Mouse (Mus musculus): ENCODE measurements around the gene Zscan29. TPM values are rescaled to one million over a fixed set of nuclear protein-coding genes. Genes with fewer than 3 reads are reported as not detected.
A peak's percentile ranks its signal among the peaks of the same experiment; 100 is the strongest.

The Zscan29 gene
- polyA plus RNA-seq, 1 experiment from 2014 or later: 5.5 TPM

DNA sequence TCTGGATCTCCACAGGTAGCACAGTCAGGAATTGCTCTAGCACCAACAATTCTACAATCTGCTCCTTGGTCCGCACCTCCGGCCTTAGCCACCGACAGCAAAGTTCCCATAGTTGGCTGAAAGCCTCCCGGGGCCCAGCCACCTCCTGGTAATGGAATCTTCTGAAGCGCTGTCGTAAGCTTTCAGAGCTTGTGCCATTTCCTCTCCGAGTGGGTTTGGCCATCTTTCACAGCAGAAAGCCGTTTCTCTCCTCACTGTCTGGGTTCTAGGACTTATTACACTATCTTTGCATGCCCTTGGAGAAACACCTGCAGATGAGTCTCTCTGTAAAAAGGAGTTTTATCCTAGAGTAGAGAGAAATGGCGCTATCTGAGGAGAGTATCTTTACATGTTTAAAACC lies 1.0 kb downstream of the Zscan29 start:
- H3K4me3 ChIP-seq (ENCODE audit: low read depth, low read length): peak overlapping the region; percentile 90
- H3K9ac ChIP-seq (ENCODE audit: low read length): peak overlapping the region; percentile 90
- no peaks in the 10 kb centered on the region for H3K9me3 ChIP-seq (ENCODE audit: control insufficient read depth, low read length)
- 2% methylated on average over 9 of the region's 9 CpGs for WGBS
- peak overlapping the region; percentile 79 for H3K4me2 ChIP-seq (replicated peaks; ENCODE audit: low read depth)
- peak overlapping the region; percentile 94; the same call in 1 of the 2 replicates for H3K27ac ChIP-seq (replicated peaks)
- H3K36me3 ChIP-seq (ENCODE audit: control insufficient read depth, insufficient read depth, low read length): 0 out of 2 replicates have a peak, but pooled peaks cover 5% of the 10 kb centered on the region
- ATAC-seq (ENCODE audit: low FRiP score, low TSS enrichment) (no peak), DNase-seq (ENCODE audit: low spot score) (peak; percentile 38)
- TF ChIP-seq EP300 (optimal IDR thresholded peaks at IDR 0.05) (no peak), CTCF (IDR thresholded peaks at IDR 0.05; ENCODE audit: low read depth) (no peak; the same call in 1 of the 2 replicates)
- H3K4me1 ChIP-seq (replicated peaks; ENCODE audit: control insufficient read depth, insufficient read depth): peaks cover 8% of the 10 kb centered on the region; the same call in 1 of the 2 replicates
- no peaks in the 10 kb centered on the region for H3K27me3 ChIP-seq (ENCODE audit: control insufficient read depth, insufficient read depth, low read length)

DNA sequence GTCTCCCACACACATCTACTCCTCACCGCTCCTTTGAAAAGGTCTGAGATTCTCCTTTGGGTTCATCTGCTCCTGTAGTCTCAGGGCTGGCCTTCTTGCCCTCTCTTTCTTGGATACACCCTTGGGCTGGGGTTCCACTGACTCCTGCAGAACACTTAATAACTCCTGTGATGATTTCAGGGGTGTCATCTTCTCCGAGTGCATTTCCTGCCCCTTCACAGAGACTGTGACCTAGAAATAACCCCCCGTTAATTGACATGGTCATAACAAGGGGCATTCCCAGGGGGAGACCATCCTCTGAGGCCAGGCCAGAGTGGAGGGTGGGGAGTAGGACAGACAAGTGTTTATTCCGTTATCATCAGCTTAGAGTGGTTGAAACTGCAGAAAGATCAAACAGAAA lies 1.8 kb downstream of the Zscan29 start:
- TF ChIP-seq CTCF (IDR thresholded peaks at IDR 0.05; ENCODE audit: low read depth) (no peak), EP300 (optimal IDR thresholded peaks at IDR 0.05) (no peak)
- DNase-seq (ENCODE audit: low spot score) (no peak), ATAC-seq (ENCODE audit: low FRiP score, low TSS enrichment) (no peak)
- Histone ChIP-seq H3K36me3 (ENCODE audit: control insufficient read depth, insufficient read depth, low read length) (0 out of 2 replicates have a peak, but pooled peaks cover 5% of the 10 kb centered on the region), H3K4me1 (replicated peaks; ENCODE audit: control insufficient read depth, insufficient read depth) (peaks cover 8% of the 10 kb centered on the region; the same call in 1 of the 2 replicates), H3K4me3 (ENCODE audit: low read depth, low read length) (peak overlapping the region; percentile 90), H3K4me2 (replicated peaks; ENCODE audit: low read depth) (peak overlapping the region; percentile 79), H3K9ac (ENCODE audit: low read length) (peak overlapping the region; percentile 90), H3K27me3 (ENCODE audit: control insufficient read depth, insufficient read depth, low read length) (no peaks in the 10 kb centered on the region), H3K9me3 (ENCODE audit: control insufficient read depth, low read length) (no peaks in the 10 kb centered on the region), H3K27ac (replicated peaks) (no peak overlapping the region)
- 42% methylated on average over 4 of the region's 4 CpGs for WGBS

- H3K4me3 ChIP-seq (ENCODE audit: low read depth, low read length): no peak overlapping the region
- H3K27me3 ChIP-seq (ENCODE audit: control insufficient read depth, insufficient read depth, low read length): no peaks in the 10 kb centered on the region
- H3K9ac ChIP-seq (ENCODE audit: low read length): no peak overlapping the region
- no peaks in the 10 kb centered on the region for H3K9me3 ChIP-seq (ENCODE audit: control insufficient read depth, low read length)
- ATAC-seq (ENCODE audit: low FRiP score, low TSS enrichment) (no peak), DNase-seq (ENCODE audit: low spot score) (no peak)
- H3K36me3 ChIP-seq (ENCODE audit: control insufficient read depth, insufficient read depth, low read length): peaks cover 9% of the 10 kb centered on the region
- no peak overlapping the region for H3K4me2 ChIP-seq (replicated peaks; ENCODE audit: low read depth)
- H3K27ac ChIP-seq (replicated peaks): no peak overlapping the region
- no peaks in the 10 kb centered on the region for H3K4me1 ChIP-seq (replicated peaks; ENCODE audit: control insufficient read depth, insufficient read depth)
- peak; percentile 56 for TF ChIP-seq CTCF (IDR thresholded peaks at IDR 0.05; ENCODE audit: low read depth)
- TF ChIP-seq EP300 (optimal IDR thresholded peaks at IDR 0.05): no peak
- WGBS: 86% methylated on average over 3 of the region's 3 CpGs
Observed at GRCm38 (mm10) chr2:121153100-121153499, 17.8 kb downstream of the Zscan29 start.

DNA sequence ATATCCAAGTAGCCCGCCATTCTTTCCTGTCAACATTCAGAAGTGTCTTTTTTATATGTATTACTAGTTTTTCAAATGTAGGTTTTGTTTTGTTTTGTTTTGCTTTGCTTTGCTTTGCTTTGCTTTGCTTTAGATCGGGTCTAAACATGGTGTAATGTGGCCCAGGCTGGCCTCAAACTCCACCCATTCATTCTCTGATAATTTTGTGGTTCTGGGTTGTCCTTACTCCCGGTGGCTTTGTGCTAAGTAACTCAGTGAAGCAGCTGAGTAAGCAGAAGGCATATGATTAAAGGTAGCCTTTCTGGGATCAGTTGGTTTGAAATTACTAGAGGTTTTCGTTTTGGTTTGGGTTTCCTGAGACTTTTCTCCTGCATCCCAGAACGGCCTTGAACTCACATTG lies 21.2 kb downstream of the Zscan29 start:
- Histone ChIP-seq H3K4me2 (replicated peaks; ENCODE audit: low read depth) (no peak overlapping the region), H3K27me3 (ENCODE audit: control insufficient read depth, insufficient read depth, low read length) (no peaks in the 10 kb centered on the region), H3K27ac (replicated peaks) (no peak overlapping the region), H3K36me3 (ENCODE audit: control insufficient read depth, insufficient read depth, low read length) (peaks cover 9% of the 10 kb centered on the region), H3K4me3 (ENCODE audit: low read depth, low read length) (no peak overlapping the region), H3K4me1 (replicated peaks; ENCODE audit: control insufficient read depth, insufficient read depth) (no peaks in the 10 kb centered on the region), H3K9me3 (ENCODE audit: control insufficient read depth, low read length) (no peaks in the 10 kb centered on the region), H3K9ac (ENCODE audit: low read length) (no peak overlapping the region)
- DNase-seq (ENCODE audit: low spot score): no peak
- 76% methylated on average over 5 of the region's 5 CpGs for WGBS
- TF ChIP-seq EP300 (optimal IDR thresholded peaks at IDR 0.05): no peak
- no peak for TF ChIP-seq CTCF (IDR thresholded peaks at IDR 0.05; ENCODE audit: low read depth)
- no peak for ATAC-seq (ENCODE audit: low FRiP score, low TSS enrichment)

DNA sequence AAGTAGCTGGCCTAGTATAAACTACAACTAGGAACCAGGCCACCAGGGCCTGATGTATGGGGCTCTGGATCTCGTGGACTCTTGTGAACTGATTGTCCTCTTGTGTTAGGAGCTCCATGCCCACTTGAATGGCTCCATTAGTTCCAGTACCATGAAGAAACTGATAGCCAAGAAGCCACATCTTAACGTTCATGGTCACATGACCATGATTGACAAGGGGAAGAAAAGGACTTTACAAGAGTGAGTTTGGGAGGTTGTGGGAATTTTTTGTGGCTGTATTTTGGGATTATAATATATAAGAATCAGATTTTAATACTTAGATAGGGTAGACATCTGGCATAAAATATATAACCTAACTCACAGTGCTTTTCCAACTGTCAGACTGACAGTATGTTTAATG lies 28.5 kb downstream of the Zscan29 start:
- Histone ChIP-seq H3K27me3 (ENCODE audit: control insufficient read depth, insufficient read depth, low read length) (no peaks in the 10 kb centered on the region), H3K9ac (ENCODE audit: low read length) (no peak overlapping the region), H3K36me3 (ENCODE audit: control insufficient read depth, insufficient read depth, low read length) (no peaks in the 10 kb centered on the region; the same call in 1 of the 2 replicates), H3K9me3 (ENCODE audit: control insufficient read depth, low read length) (no peaks in the 10 kb centered on the region), H3K27ac (replicated peaks) (no peak overlapping the region), H3K4me3 (ENCODE audit: low read depth, low read length) (no peak overlapping the region), H3K4me1 (replicated peaks; ENCODE audit: control insufficient read depth, insufficient read depth) (peaks cover 10% of the 10 kb centered on the region), H3K4me2 (replicated peaks; ENCODE audit: low read depth) (no peak overlapping the region)
- DNase-seq (ENCODE audit: low spot score) (no peak), ATAC-seq (ENCODE audit: low FRiP score, low TSS enrichment) (no peak)
- WGBS: 70% methylated on average over 2 of the region's 2 CpGs
- TF ChIP-seq CTCF (IDR thresholded peaks at IDR 0.05; ENCODE audit: low read depth) (no peak), EP300 (optimal IDR thresholded peaks at IDR 0.05) (no peak)

- Histone ChIP-seq H3K4me1 (replicated peaks; ENCODE audit: control insufficient read depth, insufficient read depth) (peaks cover 10% of the 10 kb centered on the region), H3K9me3 (ENCODE audit: control insufficient read depth, low read length) (no peaks in the 10 kb centered on the region), H3K27ac (replicated peaks) (peak overlapping the region; percentile 98), H3K36me3 (ENCODE audit: control insufficient read depth, insufficient read depth, low read length) (no peaks in the 10 kb centered on the region; the same call in 1 of the 2 replicates), H3K27me3 (ENCODE audit: control insufficient read depth, insufficient read depth, low read length) (no peaks in the 10 kb centered on the region), H3K9ac (ENCODE audit: low read length) (peak overlapping the region; percentile 92), H3K4me3 (ENCODE audit: low read depth, low read length) (peak overlapping the region; percentile 71), H3K4me2 (replicated peaks; ENCODE audit: low read depth) (peak overlapping the region; percentile 96)
- TF ChIP-seq CTCF (IDR thresholded peaks at IDR 0.05; ENCODE audit: low read depth): no peak
- no peak for TF ChIP-seq EP300 (optimal IDR thresholded peaks at IDR 0.05)
- WGBS: 55% methylated on average over 16 of the region's 16 CpGs
- ATAC-seq (ENCODE audit: low FRiP score, low TSS enrichment): no peak
- DNase-seq (ENCODE audit: low spot score): no peak
Observed at GRCm38 (mm10) chr2:121141216-121142035, 29.5 kb downstream of the Zscan29 start.
